ENCODE assay signal across 20 mouse cellular contexts in the genomic region with DNA sequence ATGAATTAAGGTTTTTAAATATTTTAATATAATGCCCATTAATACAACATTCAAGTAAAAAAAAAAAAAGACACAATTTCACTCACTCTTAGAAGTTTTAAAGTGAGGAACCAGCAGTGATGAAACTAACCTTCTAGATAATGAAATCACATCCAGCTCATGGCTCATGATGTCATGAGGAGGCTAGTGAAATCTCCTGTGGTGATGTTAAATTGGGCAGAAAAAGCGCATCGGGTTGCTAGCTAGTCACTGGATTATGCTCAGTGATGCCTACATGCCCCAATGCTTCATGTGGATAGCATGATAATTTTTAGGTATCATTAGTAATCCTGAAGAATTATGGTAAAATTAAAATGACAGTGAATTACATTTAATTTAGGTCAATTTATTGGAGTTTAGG.
A peak's percentile ranks its signal among the peaks of the same experiment; 100 is the strongest.
DNase-seq lines count a peak whose midpoint lies in the region; TF ChIP-seq lines count a peak whose summit lies in the region.
"Had no signal": no experiment of that assay in that cellular context is flagged by ENCODE, and none has a peak within 500 bp of the region (broad histone marks: within the 10 kb centered on the region; RNA-seq: fewer than 3 reads in every experiment).

No protein-coding gene starts in this region.

- intact Hi-C loops in left cerebral cortex, postnatal 4 days (cut with DNase I) = loop anchor here (10.0 kb wide), 1 partner anchor 174 kb away; no protein-coding TSS in a partner anchor

- no peak overlapping the region for H3ac ChIP-seq in myocyte (ENCODE audit: control insufficient read depth, insufficient read length)

- no peak overlapping the region for H3K4me2 ChIP-seq in myocyte (ENCODE audit: low read depth)
- H3K4me2 ChIP-seq: embryonic facial prominence, embryonic 15.5 days; hindbrain, embryonic 15.5 days had no signal

- no peak overlapping the region for H3K4me3 ChIP-seq in myocyte
- H3K4me3 ChIP-seq: embryonic facial prominence, embryonic 15.5 days; erythroblast, embryonic 14.5 days; forebrain, embryonic 10.5 days; heart, embryonic 10.5 days; hindbrain, embryonic 15.5 days had no signal

- no peaks in the 10 kb centered on the region for H3K79me2 ChIP-seq in myocyte (ENCODE audit: control insufficient read depth, insufficient read depth)

- no peaks in the 10 kb centered on the region for H3K27me3 ChIP-seq in myocyte (ENCODE audit: control insufficient read depth, insufficient read depth, insufficient read length)
- H3K27me3 ChIP-seq: embryonic facial prominence, embryonic 15.5 days; hindbrain, embryonic 15.5 days had no signal

- H3K36me3 ChIP-seq in myocyte (ENCODE audit: control insufficient read depth, insufficient read depth) = peaks cover 9% of the 10 kb centered on the region
- H3K36me3 ChIP-seq: embryonic facial prominence, embryonic 15.5 days; forebrain, embryonic 10.5 days; G1E; heart, embryonic 10.5 days; hindbrain, embryonic 15.5 days had no signal

- peak; percentile 13 for DNase-seq in embryo, embryonic 11 days
- DNase-seq in embryo, embryonic 9.5 days (ENCODE audit: extremely low spot score) = no peak
- DNase-seq in left cerebral cortex, postnatal 4 days = peak; percentile 31
- DNase-seq in left cerebral cortex, adult 9 months (ENCODE audit: low spot score in 2 of 2) = no peak
- DNase-seq in kidney, postnatal 25 days = no peak
- DNase-seq: adrenal gland, adult 8-10 months; adrenal gland, postnatal 36 days; cerebellum, adult 18-20 months; cerebellum, adult 9-11 months; gastrocnemius, postnatal 36 days; heart, adult 11 months; heart, postnatal 10 days; heart, postnatal 4 days had no signal

- TF ChIP-seq POLR2A in myocyte (IDR thresholded peaks at IDR 0.05; ENCODE audit: insufficient read length, low read depth) = no peak

TF ChIP-seq in myocyte, 11 proteins besides CTCF, POLR2A, EP300 and RAD21:
- TF ChIP-seq CEBPB (IDR thresholded peaks at IDR 0.05; ENCODE audit: insufficient read depth, poor library complexity, severe bottlenecking) = peak; percentile 57; the same call in 1 of the 2 replicates
- TF ChIP-seq MYOG (IDR thresholded peaks at IDR 0.05; ENCODE audit: control insufficient read depth in 1 of 3, insufficient read depth in 1 of 3, insufficient read length in 2 of 3, low read depth in 2 of 3) = no peak

Comparison
In these comparisons a context has a peak if more than half of its experiments do, and no peak if none do; other contexts are left out.
1. DNase-seq: peak in embryo, embryonic 11 days (single experiment) and left cerebral cortex, postnatal 4 days (single experiment); none in embryo, embryonic 9.5 days (single experiment), left cerebral cortex, adult 9 months (0 of 2) and kidney, postnatal 25 days (0 of 2).